Mouse (Mus musculus) intestine, embryonic 15.5 days (tissue): ENCODE measurements around the gene 2310011J03Rik. TPM values are rescaled to one million over a fixed set of nuclear protein-coding genes. Genes with fewer than 3 reads are reported as not detected.
"Not testable (repeated sequence)": the region's sequence is repeated elsewhere in the genome, so short reads cannot be mapped to it uniquely, and the experiment has no call there.

Experiments
- ATAC-seq: fragments of 200-750 bp; cut with Nextera tagmentation; 2 replicates; pipeline ENCODE4 v1.8.0; 2017; ENCODE audit warnings: moderate TSS enrichment, moderate library complexity
- H3K27ac ChIP-seq: fragments of 300-500 bp; sonication (generic); 2 replicates; pipeline ENCODE4 v1.5.1; 2015; ENCODE audit warnings: mild to moderate bottlenecking, inconsistent platforms
- H3K27me3 ChIP-seq: fragments of 300-500 bp; sonication (generic); replicated peaks from 2 replicates; pipeline ENCODE4 v1.6.1; 2015; ENCODE audit warnings: inconsistent platforms
- H3K36me3 ChIP-seq: fragments of 300-500 bp; sonication (generic); 2 replicates; pipeline ENCODE4 v1.6.1; 2015; ENCODE audit warnings: inconsistent platforms
- H3K4me1 ChIP-seq: fragments of 300-500 bp; sonication (generic); replicated peaks from 2 replicates; pipeline ENCODE4 v1.6.1; 2015; ENCODE audit warnings: inconsistent platforms
- H3K4me2 ChIP-seq: fragments of 300-500 bp; sonication (generic); replicated peaks from 2 replicates; pipeline ENCODE4 v1.6.1; 2015; ENCODE audit warnings: mild to moderate bottlenecking, inconsistent platforms
- H3K4me3 ChIP-seq: fragments of 300-500 bp; sonication (generic); replicated peaks from 2 replicates; pipeline ENCODE4 v1.5.1; 2015; ENCODE audit warnings: inconsistent platforms
- H3K9ac ChIP-seq: fragments of 300-500 bp; sonication (generic); 2 replicates; pipeline ENCODE4 v1.6.1; 2015; ENCODE audit warnings: inconsistent platforms
- H3K9me3 ChIP-seq: fragments of 300-500 bp; sonication (generic); 2 replicates; pipeline ENCODE4 v1.6.1; 2016; ENCODE audit warnings: inconsistent platforms
- WGBS: fragments of 180-500 bp; shearing (Covaris S2); methylation state at CpG from one replicate; pipeline ENCODE4 v1.1.7; 2015; 5-methylcytosine and 5-hydroxymethylcytosine counted together
- polyA plus RNA-seq: library from polyadenylated mRNA; unstranded; fragments of >200 nt; fragmentation: Nextera tagmentation; extraction: Ambion mirVana; gene quantifications from 2 replicates; pipeline ENCODE4 v1.2.1, GENCODE M21; 2015

Gene 2310011J03Rik
- polyA plus RNA-seq, 1 experiment from 2014 or later = 51.4 TPM

GRCm38 (mm10) chr10:80350292-80350691 lies 30.0 kb upstream of the 2310011J03Rik start:
- peaks cover 60% of the 10 kb centered on the region for H3K27me3 ChIP-seq
- no peaks in the 10 kb centered on the region for H3K36me3 ChIP-seq
- peaks cover 29% of the 10 kb centered on the region for H3K4me1 ChIP-seq
- peak; percentile 74 for ATAC-seq
- H3K27ac ChIP-seq = no peak overlapping the region
- no peak overlapping the region for H3K4me2 ChIP-seq
- H3K4me3 ChIP-seq = 0 out of 2 replicates have a peak overlapping the region, but pooled peaks have one; percentile 4
- no peak overlapping the region for H3K9ac ChIP-seq
- 5% methylated on average over 7 of the region's 7 CpGs for WGBS
- H3K9me3 ChIP-seq = no peaks in the 10 kb centered on the region

- Histone ChIP-seq H3K4me2 (peak overlapping the region; percentile 77), H3K36me3 (no peaks in the 10 kb centered on the region), H3K4me1 (peaks cover 41% of the 10 kb centered on the region), H3K27ac (no peak overlapping the region), H3K4me3 (peak overlapping the region; percentile 44), H3K27me3 (peaks cover 62% of the 10 kb centered on the region), H3K9me3 (no peaks in the 10 kb centered on the region), H3K9ac (peak overlapping the region; percentile 56; the same call in 1 of the 2 replicates)
- ATAC-seq = no peak
- 16% methylated on average over 26 of the region's 26 CpGs for WGBS
Measured at GRCm38 (mm10) chr10:80348981-80349380, 28.6 kb upstream of the 2310011J03Rik start.

GRCm38 (mm10) chr10:80348244-80348781 lies 28.0 kb upstream of the 2310011J03Rik start, which contains the start of gene Adamtsl5:
Gene Adamtsl5 (minus strand): TSS chr10:80348412.
- Histone ChIP-seq H3K4me1 (peaks cover 47% of the 10 kb centered on the region), H3K27me3 (peaks cover 66% of the 10 kb centered on the region), H3K9me3 (no peaks in the 10 kb centered on the region), H3K27ac (0 out of 2 replicates have a peak within 1 kb of the TSS, but pooled peaks have one; percentile 2), H3K4me2 (peak within 1 kb of the TSS; percentile 77), H3K36me3 (no peaks in the 10 kb centered on the region), H3K4me3 (peak within 1 kb of the TSS; percentile 44), H3K9ac (peak within 1 kb of the TSS; percentile 56)
- peak; percentile 52 for ATAC-seq
- 2% methylated on average over 42 of the region's 42 CpGs for WGBS

- peak overlapping the region; percentile 56 for H3K9ac ChIP-seq
- ATAC-seq = no peak
- no peaks in the 10 kb centered on the region for H3K36me3 ChIP-seq
- no peaks in the 10 kb centered on the region for H3K9me3 ChIP-seq
- H3K27ac ChIP-seq = 0 out of 2 replicates have a peak overlapping the region, but pooled peaks have one; percentile 2
- peaks cover 69% of the 10 kb centered on the region for H3K27me3 ChIP-seq
- H3K4me3 ChIP-seq = peak overlapping the region; percentile 44
- H3K4me1 ChIP-seq = peaks cover 54% of the 10 kb centered on the region
- 16% methylated on average over 17 of the region's 17 CpGs for WGBS
- peak overlapping the region; percentile 77 for H3K4me2 ChIP-seq
Measured at GRCm38 (mm10) chr10:80347514-80347967, 27.2 kb upstream of the 2310011J03Rik start.

GRCm38 (mm10) chr10:80345929-80346328 lies 25.6 kb upstream of the 2310011J03Rik start:
- 84% methylated on average over 6 of the region's 6 CpGs for WGBS
- not testable (repeated sequence) for H3K9ac ChIP-seq, H3K4me3 ChIP-seq, H3K36me3 ChIP-seq, H3K4me2 ChIP-seq, ATAC-seq, H3K27ac ChIP-seq, H3K9me3 ChIP-seq
- Histone ChIP-seq H3K27me3 (peaks cover 75% of the 10 kb centered on the region), H3K4me1 (peaks cover 70% of the 10 kb centered on the region)

GRCm38 (mm10) chr10:80345122-80345521 lies 24.8 kb upstream of the 2310011J03Rik start:
- Histone ChIP-seq H3K27me3 (peaks cover 78% of the 10 kb centered on the region), H3K9me3 (no peaks in the 10 kb centered on the region), H3K36me3 (no peaks in the 10 kb centered on the region), H3K4me2 (peak overlapping the region; percentile 67), H3K4me1 (peaks cover 66% of the 10 kb centered on the region), H3K4me3 (peak overlapping the region; percentile 21), H3K27ac (0 out of 2 replicates have a peak overlapping the region, but pooled peaks have one; percentile 61), H3K9ac (peak overlapping the region; percentile 17; the same call in 1 of the 2 replicates)
- 3% methylated on average over 16 of the region's 16 CpGs for WGBS
- peak; percentile 18; the same call in 1 of the 2 replicates for ATAC-seq

- H3K4me2 ChIP-seq = peak overlapping the region; percentile 67
- peak; percentile 14; the same call in 1 of the 2 replicates for ATAC-seq
- WGBS = 31% methylated on average over 9 of the region's 9 CpGs
Measured at GRCm38 (mm10) chr10:80344131-80344661, 23.9 kb upstream of the 2310011J03Rik start.

GRCm38 (mm10) chr10:80343425-80343895 lies 23.1 kb upstream of the 2310011J03Rik start:
- peak overlapping the region; percentile 36; the same call in 1 of the 2 replicates for H3K27ac ChIP-seq
- H3K36me3 ChIP-seq = no peaks in the 10 kb centered on the region
- peak overlapping the region; percentile 32 for H3K4me3 ChIP-seq
- ATAC-seq = 0 out of 2 replicates have a peak, but pooled peaks have one; percentile 1
- no peaks in the 10 kb centered on the region for H3K9me3 ChIP-seq
- H3K27me3 ChIP-seq = peaks cover 62% of the 10 kb centered on the region
- peaks cover 57% of the 10 kb centered on the region for H3K4me1 ChIP-seq
- H3K4me2 ChIP-seq = peak overlapping the region; percentile 67
- WGBS = 35% methylated on average over 13 of the region's 13 CpGs
- no peak overlapping the region for H3K9ac ChIP-seq

More at GRCm38 (mm10) chr10:80344131-80344661, 23.9 kb upstream of the 2310011J03Rik start:
- Histone ChIP-seq H3K4me3 (no peak overlapping the region), H3K9me3 (no peaks in the 10 kb centered on the region), H3K27me3 (peaks cover 70% of the 10 kb centered on the region), H3K27ac (peak overlapping the region; percentile 61), H3K9ac (no peak overlapping the region), H3K4me1 (peaks cover 65% of the 10 kb centered on the region), H3K36me3 (no peaks in the 10 kb centered on the region)

GRCm38 (mm10) chr10:80342749-80343424 lies 22.6 kb upstream of the 2310011J03Rik start:
- no peaks in the 10 kb centered on the region for H3K9me3 ChIP-seq

GRCm38 (mm10) chr10:80342305-80342748 lies 22.0 kb upstream of the 2310011J03Rik start:
- H3K27me3 ChIP-seq = peaks cover 51% of the 10 kb centered on the region
- ATAC-seq = no peak; the same call in 1 of the 2 replicates
- H3K4me2 ChIP-seq = peak overlapping the region; percentile 67
- H3K9ac ChIP-seq = peak overlapping the region; percentile 2; the same call in 1 of the 2 replicates
- H3K27ac ChIP-seq = no peak overlapping the region
- H3K9me3 ChIP-seq = no peaks in the 10 kb centered on the region
- 2% methylated on average over 26 of the region's 26 CpGs for WGBS
- H3K4me1 ChIP-seq = peaks cover 46% of the 10 kb centered on the region
- no peaks in the 10 kb centered on the region for H3K36me3 ChIP-seq
- H3K4me3 ChIP-seq = peak overlapping the region; percentile 32

More at GRCm38 (mm10) chr10:80342749-80343424, 22.6 kb upstream of the 2310011J03Rik start:
- Histone ChIP-seq H3K4me1 (peaks cover 52% of the 10 kb centered on the region), H3K4me2 (peak overlapping the region; percentile 67), H3K4me3 (peak overlapping the region; percentile 32), H3K36me3 (no peaks in the 10 kb centered on the region), H3K27me3 (peaks cover 57% of the 10 kb centered on the region), H3K27ac (no peak overlapping the region), H3K9ac (peak overlapping the region; percentile 28; the same call in 1 of the 2 replicates)
- peak; percentile 60 for ATAC-seq
- 1% methylated on average over 30 of the region's 33 CpGs for WGBS

GRCm38 (mm10) chr10:80341491-80342304 lies 21.4 kb upstream of the 2310011J03Rik start:
- Histone ChIP-seq H3K4me2 (peak overlapping the region; percentile 67), H3K27ac (no peak overlapping the region), H3K9me3 (no peaks in the 10 kb centered on the region), H3K4me1 (peaks cover 44% of the 10 kb centered on the region), H3K36me3 (no peaks in the 10 kb centered on the region), H3K4me3 (peak overlapping the region; percentile 32), H3K27me3 (peaks cover 49% of the 10 kb centered on the region), H3K9ac (peak overlapping the region; percentile 2; the same call in 1 of the 2 replicates)
- WGBS = 6% methylated on average over 47 of the region's 47 CpGs
- no peak for ATAC-seq
